11 mouse cellular contexts compared by ENCODE assay signal in the genomic region with DNA sequence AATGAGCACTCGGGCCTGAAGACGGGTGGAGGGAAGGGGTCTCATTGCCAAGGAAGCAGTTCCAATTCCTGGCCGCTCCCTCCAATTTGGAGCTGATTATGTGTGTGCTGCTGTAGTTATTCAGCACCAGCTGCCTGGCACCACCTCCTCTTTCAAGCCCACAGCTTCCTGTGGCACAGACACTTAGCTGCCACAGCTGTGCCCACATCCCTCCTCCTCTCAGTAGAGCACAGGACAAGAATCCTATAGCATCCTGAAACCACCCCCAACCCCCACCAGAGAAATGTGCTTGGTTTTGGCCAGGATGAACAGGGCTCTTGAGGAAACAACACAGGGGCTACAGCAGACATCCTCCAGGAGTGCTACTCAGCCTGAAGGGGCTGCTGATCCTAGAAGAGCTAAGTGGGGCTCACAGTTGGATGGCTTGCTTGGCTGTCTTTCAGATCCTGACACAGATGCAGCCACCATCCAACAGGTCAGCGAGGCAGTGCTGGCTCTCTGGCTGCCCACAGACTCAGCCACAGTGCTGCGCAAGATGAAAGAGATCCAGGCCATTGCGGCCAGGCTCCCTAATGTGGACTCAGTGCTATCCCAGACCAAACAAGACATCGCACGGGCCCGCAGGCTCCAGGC. TPM values are rescaled to one million over a fixed set of nuclear protein-coding genes. Genes with fewer than 3 reads are reported as not detected.
DNase-seq lines count a peak whose midpoint lies in the region; ATAC-seq lines count a peak whose summit lies in the region.
"Had no signal": no experiment of that assay in that cellular context is flagged by ENCODE, and none has a peak within 500 bp of the region (broad histone marks: within the 10 kb centered on the region; RNA-seq: fewer than 3 reads in every experiment).

No protein-coding gene starts in this region.

- H3K9me3 ChIP-seq in hindbrain, embryonic 10.5 days, result no peaks in the 10 kb centered on the region
- H3K9me3 ChIP-seq in hindbrain, embryonic 11.5 days (ENCODE audit: control insufficient read depth, low read length), result no peaks in the 10 kb centered on the region
- H3K9me3 ChIP-seq in embryonic facial prominence, embryonic 15.5 days (replicated peaks), result no peaks in the 10 kb centered on the region

- DNase-seq in hindbrain, embryonic 10.5 days (ENCODE audit: low spot score), result no peak
- no peak for DNase-seq in hindbrain, embryonic 11.5 days (ENCODE audit: low spot score)
- peak; percentile 67 to 76 for DNase-seq in left cerebral cortex, postnatal 36 days (ENCODE audit: low spot score in 2 of 2)
- peak; percentile 40 for DNase-seq in right cerebral cortex, postnatal 4 days
- DNase-seq in embryo, embryonic 10.5 days (ENCODE audit: low spot score), result no peak
- no peak for DNase-seq in adrenal gland, adult 8-10 months
- DNase-seq in retina, embryonic 14.5 days (ENCODE audit: low spot score), result no peak
- DNase-seq: lung, postnatal 14 days had no signal

- no peaks in the 10 kb centered on the region for H3K36me3 ChIP-seq in hindbrain, embryonic 10.5 days
- no peaks in the 10 kb centered on the region for H3K36me3 ChIP-seq in hindbrain, embryonic 11.5 days (ENCODE audit: control insufficient read depth, insufficient read depth, low read length)
- no peaks in the 10 kb centered on the region for H3K36me3 ChIP-seq in embryonic facial prominence, embryonic 15.5 days

- intact Hi-C loops in left cerebral cortex, postnatal 36 days (cut with DNase I), result no loop called here

- H3K27me3 ChIP-seq in hindbrain, embryonic 10.5 days (ENCODE audit: insufficient read depth, poor library complexity, severe bottlenecking), result 0 out of 2 replicates have a peak, but pooled peaks cover 3% of the 10 kb centered on the region
- H3K27me3 ChIP-seq in hindbrain, embryonic 11.5 days (ENCODE audit: control insufficient read depth, insufficient read depth, low read length), result no peaks in the 10 kb centered on the region
- no peaks in the 10 kb centered on the region for H3K27me3 ChIP-seq in embryonic facial prominence, embryonic 15.5 days

- no peak overlapping the region for H3K4me3 ChIP-seq in hindbrain, embryonic 10.5 days
- H3K4me3 ChIP-seq in hindbrain, embryonic 11.5 days (ENCODE audit: low read depth, low read length), result no peak overlapping the region
- H3K4me3 ChIP-seq in embryonic facial prominence, embryonic 15.5 days (replicated peaks), result no peak overlapping the region

- H3K4me2 ChIP-seq in hindbrain, embryonic 11.5 days (replicated peaks; ENCODE audit: low read depth, low read length), result no peak overlapping the region
- H3K4me2 ChIP-seq in embryonic facial prominence, embryonic 15.5 days (replicated peaks), result no peak overlapping the region

- H3K4me1 ChIP-seq in hindbrain, embryonic 10.5 days (replicated peaks), result peaks cover 44% of the 10 kb centered on the region
- no peaks in the 10 kb centered on the region for H3K4me1 ChIP-seq in hindbrain, embryonic 11.5 days (replicated peaks; ENCODE audit: control insufficient read depth, insufficient read depth, low read length)
- peaks cover 16% of the 10 kb centered on the region for H3K4me1 ChIP-seq in embryonic facial prominence, embryonic 15.5 days

- peak overlapping the region; percentile 40; the same call in 1 of the 2 replicates for H3K27ac ChIP-seq in hindbrain, embryonic 10.5 days
- H3K27ac ChIP-seq in hindbrain, embryonic 11.5 days (ENCODE audit: low read depth, low read length), result no peak overlapping the region
- H3K27ac ChIP-seq in embryonic facial prominence, embryonic 15.5 days (replicated peaks), result 0 out of 2 replicates have a peak overlapping the region, but pooled peaks have one; percentile 13
- H3K27ac ChIP-seq: kidney, postnatal 0 days had no signal

- H3K9ac ChIP-seq in hindbrain, embryonic 11.5 days (ENCODE audit: low read depth, low read length), result no peak overlapping the region
- H3K9ac ChIP-seq in embryonic facial prominence, embryonic 15.5 days, result no peak overlapping the region

- 86% methylated on average over 9 of the region's 9 CpGs for WGBS in hindbrain, embryonic 10.5 days
- 89% methylated on average over 9 of the region's 9 CpGs for WGBS in hindbrain, embryonic 11.5 days
- 67% methylated on average over 9 of the region's 9 CpGs for WGBS in embryonic facial prominence, embryonic 15.5 days

- no peak for ATAC-seq in hindbrain, embryonic 11.5 days (ENCODE audit: low FRiP score)
- 0 out of 2 replicates have a peak, but pooled peaks have one; percentile 8 for ATAC-seq in embryonic facial prominence, embryonic 15.5 days (ENCODE audit: insufficient number of reproducible peaks, low FRiP score, low TSS enrichment, low read depth)

RNA-seq across cellular contexts. Expression of gene Camk1g, which starts 31.6 kb away (rescaled TPM):
- polyA plus RNA-seq in hindbrain, embryonic 10.5 days (2016; fragmentation: Nextera tagmentation; extraction: Ambion mirVana), result 11.8 and 15.5 TPM in 2 replicates
- polyA plus RNA-seq in hindbrain, embryonic 11.5 days (2014; fragmentation: Nextera tagmentation; extraction: Ambion mirVana), result 12.2 and 13.7 TPM in 2 replicates
- polyA plus RNA-seq in embryonic facial prominence, embryonic 15.5 days (2015; fragmentation: Nextera tagmentation; extraction: Ambion mirVana), result 14.6 and 15.4 TPM in 2 replicates
- 10 to 100 TPM; 32.4 to 47.1 TPM for total RNA-seq in left cerebral cortex, postnatal 36 days (2021)
- total RNA-seq in adrenal gland, adult 8-10 months (2022), result under 1 TPM in 3 of 4 experiments, not detected in 1; 0.12 to 0.49 (median 0.35) TPM
- total RNA-seq: ES-E14 had no signal

Comparison
In these comparisons a context has a peak if more than half of its experiments do, and no peak if none do; other contexts are left out.
1. DNase-seq: peak in left cerebral cortex, postnatal 36 days (2 of 2) and right cerebral cortex, postnatal 4 days (single experiment); none in hindbrain, embryonic 10.5 days (single experiment), hindbrain, embryonic 11.5 days (single experiment), embryo, embryonic 10.5 days (single experiment), adrenal gland, adult 8-10 months (single experiment) and retina, embryonic 14.5 days (single experiment).